Mouse (Mus musculus) forebrain, embryonic 15.5 days (tissue): ENCODE results near the gene Thtpa. TPM values are rescaled to one million over a fixed set of nuclear protein-coding genes. Genes with fewer than 3 reads are reported as not detected.

Experiments
- ATAC-seq: fragments of 200-750 bp; cut with Nextera tagmentation; replicated peaks from 2 replicates; pipeline ENCODE4 v1.8.0; 2017; ENCODE audit warnings: mild to moderate bottlenecking, moderate TSS enrichment, moderate library complexity
- H3K27ac ChIP-seq: fragments of 300-500 bp; sonication (generic); replicated peaks from 2 replicates; pipeline ENCODE4 v1.5.1; 2015; ENCODE audit warnings: mild to moderate bottlenecking, inconsistent platforms
- H3K27me3 ChIP-seq: fragments of 300-500 bp; sonication (generic); 2 replicates; pipeline ENCODE4 v1.6.1; 2015; ENCODE audit warnings: inconsistent platforms
- H3K36me3 ChIP-seq: fragments of 300-500 bp; sonication (generic); 2 replicates; pipeline ENCODE4 v1.6.1; 2015; ENCODE audit warnings: mild to moderate bottlenecking, inconsistent platforms
- H3K4me1 ChIP-seq: fragments of 300-500 bp; sonication (generic); 2 replicates; pipeline ENCODE4 v1.6.1; 2015; ENCODE audit warnings: inconsistent platforms
- H3K4me2 ChIP-seq: fragments of 300-500 bp; sonication (generic); replicated peaks from 2 replicates; pipeline ENCODE4 v1.6.1; 2015; ENCODE audit warnings: mild to moderate bottlenecking, inconsistent platforms
- H3K4me3 ChIP-seq: fragments of 300-500 bp; sonication (generic); 2 replicates; pipeline ENCODE4 v1.5.1; 2015; ENCODE audit warnings: mild to moderate bottlenecking, inconsistent platforms
- H3K9ac ChIP-seq: fragments of 300-500 bp; sonication (generic); replicated peaks from 2 replicates; pipeline ENCODE4 v1.6.1; 2015; ENCODE audit warnings: mild to moderate bottlenecking, inconsistent platforms
- H3K9me3 ChIP-seq: fragments of 300-500 bp; sonication (generic); 2 replicates; pipeline ENCODE4 v1.6.1; 2016; ENCODE audit warnings: inconsistent platforms
- WGBS: fragments of 180-500 bp; shearing (Covaris S2); methylation state at CpG from one replicate; pipeline ENCODE4 v1.1.7; 2015; ENCODE audit warnings: mixed read lengths; 5-methylcytosine and 5-hydroxymethylcytosine counted together
- polyA plus RNA-seq: library from polyadenylated mRNA; unstranded; fragments of >200 nt; fragmentation: Nextera tagmentation; extraction: Ambion mirVana; gene quantifications from 2 replicates; pipeline ENCODE4 v1.2.1, GENCODE M21; 2015

Thtpa gene
- polyA plus RNA-seq, 1 experiment from 2014 or later, result 52.2 TPM

GRCm38 (mm10) chr14:55096573-55097087 is 2.0 kb downstream of the Thtpa start:
- ATAC-seq, result no peak
- peak overlapping the region; percentile 35 for H3K27ac ChIP-seq
- peak overlapping the region; percentile 23 for H3K4me2 ChIP-seq
- peaks cover 41% of the 10 kb centered on the region for H3K4me1 ChIP-seq
- no peak overlapping the region for H3K4me3 ChIP-seq
- no peaks in the 10 kb centered on the region for H3K9me3 ChIP-seq
- H3K36me3 ChIP-seq, result peaks cover 8% of the 10 kb centered on the region
- H3K27me3 ChIP-seq, result no peaks in the 10 kb centered on the region
- peak overlapping the region; percentile 35 for H3K9ac ChIP-seq
- 45% methylated on average over 9 of the region's 9 CpGs for WGBS

- Histone ChIP-seq H3K27ac (peak overlapping the region; percentile 25; the same call in 1 of the 2 replicates), H3K4me1 (peaks cover 39% of the 10 kb centered on the region), H3K9me3 (no peaks in the 10 kb centered on the region), H3K36me3 (peaks cover 8% of the 10 kb centered on the region), H3K4me2 (no peak overlapping the region), H3K27me3 (no peaks in the 10 kb centered on the region), H3K4me3 (no peak overlapping the region), H3K9ac (no peak overlapping the region)
- WGBS, result 65% methylated on average over 10 of the region's 10 CpGs
- ATAC-seq, result no peak
Observed at GRCm38 (mm10) chr14:55097646-55098045, 3.1 kb downstream of the Thtpa start.

- Histone ChIP-seq H3K27ac (0 out of 2 replicates have a peak overlapping the region, but pooled peaks have one; percentile 25), H3K4me1 (peaks cover 39% of the 10 kb centered on the region), H3K36me3 (peaks cover 8% of the 10 kb centered on the region), H3K27me3 (no peaks in the 10 kb centered on the region), H3K4me2 (no peak overlapping the region), H3K9me3 (no peaks in the 10 kb centered on the region), H3K9ac (no peak overlapping the region), H3K4me3 (no peak overlapping the region)
- WGBS, result 61% methylated on average over 4 of the region's 4 CpGs
- ATAC-seq, result no peak
Observed at GRCm38 (mm10) chr14:55098067-55098466, 3.5 kb downstream of the Thtpa start.

- ATAC-seq, result no peak
- WGBS, result 43% methylated on average over 4 of the region's 4 CpGs
- Histone ChIP-seq H3K4me1 (peaks cover 31% of the 10 kb centered on the region), H3K9me3 (no peaks in the 10 kb centered on the region), H3K4me3 (no peak overlapping the region), H3K9ac (no peak overlapping the region), H3K27ac (no peak overlapping the region), H3K4me2 (no peak overlapping the region), H3K36me3 (peaks cover 8% of the 10 kb centered on the region), H3K27me3 (no peaks in the 10 kb centered on the region)
Observed at GRCm38 (mm10) chr14:55101592-55101991, 7.0 kb downstream of the Thtpa start.

GRCm38 (mm10) chr14:55102253-55102785 is 7.7 kb downstream of the Thtpa start:
- no peak for ATAC-seq
- H3K4me1 ChIP-seq, result peaks cover 29% of the 10 kb centered on the region
- 86% methylated on average over 15 of the region's 15 CpGs for WGBS
- no peaks in the 10 kb centered on the region for H3K27me3 ChIP-seq
- no peak overlapping the region for H3K27ac ChIP-seq
- peaks cover 8% of the 10 kb centered on the region for H3K36me3 ChIP-seq
- no peaks in the 10 kb centered on the region for H3K9me3 ChIP-seq
- H3K9ac ChIP-seq, result no peak overlapping the region
- no peak overlapping the region for H3K4me3 ChIP-seq
- H3K4me2 ChIP-seq, result no peak overlapping the region

- H3K9me3 ChIP-seq, result no peaks in the 10 kb centered on the region
- whole genome bisulfite sequencing, result 85% methylated on average over 18 of the region's 18 CpGs
Observed at GRCm38 (mm10) chr14:55104365-55104764, 9.8 kb downstream of the Thtpa start.

GRCm38 (mm10) chr14:55105386-55105785 is 10.8 kb downstream of the Thtpa start:
- Histone ChIP-seq H3K27ac (peak overlapping the region; percentile 92), H3K4me2 (peak overlapping the region; percentile 97), H3K36me3 (no peaks in the 10 kb centered on the region), H3K4me3 (peak overlapping the region; percentile 46), H3K4me1 (peaks cover 54% of the 10 kb centered on the region), H3K9me3 (no peaks in the 10 kb centered on the region), H3K27me3 (no peaks in the 10 kb centered on the region), H3K9ac (peak overlapping the region; percentile 72)
- WGBS, result 5% methylated on average over 7 of the region's 7 CpGs
- ATAC-seq, result no peak

More at GRCm38 (mm10) chr14:55104365-55104764, 9.8 kb downstream of the Thtpa start:
- Histone ChIP-seq H3K4me2 (no peak overlapping the region), H3K27ac (no peak overlapping the region), H3K9ac (no peak overlapping the region), H3K4me3 (no peak overlapping the region), H3K4me1 (peaks cover 44% of the 10 kb centered on the region), H3K27me3 (no peaks in the 10 kb centered on the region), H3K36me3 (no peaks in the 10 kb centered on the region)
- no peak for ATAC-seq

GRCm38 (mm10) chr14:55105836-55106809 is 11.5 kb downstream of the Thtpa start, which contains the start of gene Ap1g2:
Gene Ap1g2, minus strand, starts transcription at chr14:55106593.
- H3K4me1 ChIP-seq, result peaks cover 61% of the 10 kb centered on the region

GRCm38 (mm10) chr14:55106990-55107389 is 12.4 kb downstream of the Thtpa start:
- no peak for ATAC-seq
- Histone ChIP-seq H3K4me1 (peaks cover 68% of the 10 kb centered on the region), H3K36me3 (no peaks in the 10 kb centered on the region), H3K27me3 (no peaks in the 10 kb centered on the region), H3K9me3 (no peaks in the 10 kb centered on the region), H3K4me2 (no peak overlapping the region), H3K4me3 (no peak overlapping the region), H3K27ac (peak overlapping the region; percentile 92), H3K9ac (no peak overlapping the region)
- 67% methylated on average over 8 of the region's 8 CpGs for WGBS

More at GRCm38 (mm10) chr14:55105836-55106809, 11.5 kb downstream of the Thtpa start, which contains the start of gene Ap1g2:
- Histone ChIP-seq H3K4me2 (peak within 1 kb of the TSS; percentile 97), H3K36me3 (no peaks in the 10 kb centered on the region), H3K27me3 (no peaks in the 10 kb centered on the region), H3K27ac (peak within 1 kb of the TSS; percentile 92), H3K4me3 (peak within 1 kb of the TSS; percentile 46), H3K9ac (peak within 1 kb of the TSS; percentile 72), H3K9me3 (no peaks in the 10 kb centered on the region)
- ATAC-seq, result peak; percentile 50
- under 1% methylated on average over 39 of the region's 39 CpGs for WGBS

- WGBS, result 30% methylated on average over 9 of the region's 9 CpGs
- H3K9ac ChIP-seq, result peak overlapping the region; percentile 19; the same call in 1 of the 2 replicates
- H3K27ac ChIP-seq, result peak overlapping the region; percentile 92
- H3K27me3 ChIP-seq, result 0 out of 2 replicates have a peak, but pooled peaks cover 1% of the 10 kb centered on the region
- H3K4me1 ChIP-seq, result peaks cover 80% of the 10 kb centered on the region
- H3K4me3 ChIP-seq, result peak overlapping the region; percentile 7; the same call in 1 of the 2 replicates
- peaks cover 3% of the 10 kb centered on the region; the same call in 1 of the 2 replicates for H3K36me3 ChIP-seq
- ATAC-seq, result peak; percentile 89
- H3K9me3 ChIP-seq, result no peaks in the 10 kb centered on the region
- peak overlapping the region; percentile 34 for H3K4me2 ChIP-seq
Observed at GRCm38 (mm10) chr14:55108202-55108870, 13.8 kb downstream of the Thtpa start.

- no peak overlapping the region for H3K4me3 ChIP-seq
- peaks cover 8% of the 10 kb centered on the region; the same call in 1 of the 2 replicates for H3K36me3 ChIP-seq
- H3K27me3 ChIP-seq, result 0 out of 2 replicates have a peak, but pooled peaks cover 9% of the 10 kb centered on the region
- WGBS, result 10% methylated on average over 20 of the region's 21 CpGs
- peaks cover 89% of the 10 kb centered on the region for H3K4me1 ChIP-seq
- H3K9ac ChIP-seq, result peak overlapping the region; percentile 37
- peak overlapping the region; percentile 34 for H3K4me2 ChIP-seq
- H3K27ac ChIP-seq, result peak overlapping the region; percentile 92
- no peaks in the 10 kb centered on the region for H3K9me3 ChIP-seq
- ATAC-seq, result no peak
Observed at GRCm38 (mm10) chr14:55109048-55109873, 14.7 kb downstream of the Thtpa start.
